Mouse (Mus musculus): ENCODE data around the gene Cox6a1.

DNA sequence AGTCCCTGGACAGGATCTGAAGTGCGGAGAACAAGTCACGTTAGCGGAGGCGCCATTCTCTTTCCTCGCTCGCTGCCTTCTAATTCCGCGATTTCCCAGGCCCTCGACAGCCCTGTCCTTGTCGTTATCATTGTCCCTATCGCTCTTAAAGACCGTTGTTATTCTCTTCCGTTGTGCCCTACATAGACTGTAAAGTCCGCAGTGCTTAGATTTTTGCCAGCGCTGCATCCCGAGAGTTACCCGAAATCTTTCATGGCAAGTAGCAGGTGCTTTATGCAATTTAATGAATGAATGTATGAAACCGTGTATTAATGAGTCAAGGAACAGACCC is 409 bp upstream of the Cox6a1 start:
- no peak for TF ChIP-seq CTCF (IDR thresholded peaks at IDR 0.05; ENCODE audit: control insufficient read depth, insufficient read depth, insufficient read length)
- no peak for TF ChIP-seq USF1 (IDR thresholded peaks at IDR 0.05; ENCODE audit: low read depth)
- TF ChIP-seq MYOD1 (IDR thresholded peaks at IDR 0.05; ENCODE audit: control insufficient read depth, insufficient read length, low read depth): no peak
- TF ChIP-seq MYOG (IDR thresholded peaks at IDR 0.05; ENCODE audit: control insufficient read depth, extremely low read depth, insufficient read length): no peak
